Mouse (Mus musculus) small intestine, adult 2 months (tissue): ENCODE data around the gene Ddx19b.

Experiments
- CTCF ChIP-seq: fragments of 200-500 bp; IDR thresholded peaks from 2 replicates; pipeline ENCODE4 v1.5.1; 2012; ENCODE audit warnings: low read depth, mild to moderate bottlenecking, control low read depth, inconsistent platforms, low read length, moderate library complexity, mixed read lengths; ENCODE audit not compliant: insufficient replicate concordance, insufficient read length; ENCODE audit errors: extremely low read depth
- POLR2A ChIP-seq: fragments of 200-500 bp; IDR thresholded peaks from 2 replicates; pipeline ENCODE4 v1.6.1; 2012; ENCODE audit warnings: low read depth, mild to moderate bottlenecking, control low read depth, inconsistent platforms, low read length, moderate library complexity

- no peak for TF ChIP-seq CTCF
- TF ChIP-seq POLR2A = no peak
These were observed 43.5 kb downstream of the Ddx19b start for GRCm38 (mm10) chr8:110987805-110988744.
